8 mouse cellular contexts compared by ENCODE assay signal in genomic region chr7:44998501-44998955, GRCm38 (mm10). TPM values are rescaled to one million over a fixed set of nuclear protein-coding genes. Genes with fewer than 3 reads are reported as not detected.
DNase-seq lines count a peak whose midpoint lies in the region; ATAC-seq and TF ChIP-seq lines count a peak whose summit lies in the region.

Gene Bcl2l12, minus strand, starts transcription at chr7:44998712.

- TF ChIP-seq CTCF in hindbrain, postnatal 0 days (IDR thresholded peaks at IDR 0.05; ENCODE audit: low read depth): no peak

- 3% methylated on average over 18 of the region's 18 CpGs for WGBS in hindbrain, postnatal 0 days
- WGBS in liver, embryonic 12.5 days (ENCODE audit: insufficient replicate concordance): under 1% methylated on average over 18 of the region's 18 CpGs

- H3K4me3 ChIP-seq in hindbrain, postnatal 0 days (ENCODE audit: low read length): peak within 1 kb of the TSS; percentile 50
- H3K4me3 ChIP-seq in liver, embryonic 12.5 days: peak within 1 kb of the TSS; percentile 77

- peaks cover 32% of the 10 kb centered on the region for H3K36me3 ChIP-seq in hindbrain, postnatal 0 days (ENCODE audit: insufficient read depth, low read length)
- peaks cover 72% of the 10 kb centered on the region for H3K36me3 ChIP-seq in liver, embryonic 12.5 days

- no peaks in the 10 kb centered on the region for H3K27me3 ChIP-seq in hindbrain, postnatal 0 days (ENCODE audit: insufficient read depth, low read length)
- H3K27me3 ChIP-seq in liver, embryonic 12.5 days (replicated peaks): no peaks in the 10 kb centered on the region

- H3K9me3 ChIP-seq in hindbrain, postnatal 0 days (ENCODE audit: low read length): no peaks in the 10 kb centered on the region
- H3K9me3 ChIP-seq in liver, embryonic 12.5 days (replicated peaks): no peaks in the 10 kb centered on the region

- H3K4me2 ChIP-seq in hindbrain, postnatal 0 days (ENCODE audit: low read depth, low read length): peak within 1 kb of the TSS; percentile 81
- H3K4me2 ChIP-seq in liver, embryonic 12.5 days: peak within 1 kb of the TSS; percentile 96

- peaks cover 5% of the 10 kb centered on the region; the same call in 1 of the 2 replicates for H3K4me1 ChIP-seq in hindbrain, postnatal 0 days (ENCODE audit: insufficient read depth, low read length)
- peaks cover 56% of the 10 kb centered on the region for H3K4me1 ChIP-seq in liver, embryonic 12.5 days

- no peak for ATAC-seq in hindbrain, postnatal 0 days
- peak; percentile 5; the same call in 1 of the 2 replicates for ATAC-seq in liver, embryonic 12.5 days

- H3K27ac ChIP-seq in hindbrain, postnatal 0 days: peak within 1 kb of the TSS; percentile 83
- peak within 1 kb of the TSS; percentile 94 for H3K27ac ChIP-seq in liver, embryonic 12.5 days

- DNase-seq in ovary, postnatal 14 days (ENCODE audit: low spot score): peak; percentile 42
- DNase-seq in ovary, adult 18-20 months (ENCODE audit: low spot score): no peak
- DNase-seq in cerebellum, postnatal 14 days: peak; percentile 59 to 72
- DNase-seq in gastrocnemius, postnatal 25 days: peak; percentile 54
- DNase-seq in hindbrain, postnatal 0 days (ENCODE audit: low spot score): peak; percentile 56
- peak; percentile 55 to 72 for DNase-seq in natural killer cell, adult 2 months (ENCODE audit: low spot score in 2 of 2)
- no peak for DNase-seq in left cerebral cortex, adult 9 months (ENCODE audit: low spot score in 2 of 2)

- H3K9ac ChIP-seq in hindbrain, postnatal 0 days (replicated peaks; ENCODE audit: low read length): peak within 1 kb of the TSS; percentile 68
- peak within 1 kb of the TSS; percentile 80 for H3K9ac ChIP-seq in liver, embryonic 12.5 days

RNA-seq across cellular contexts. Expression of gene Bcl2l12, which starts in this region (rescaled TPM):
- 1 to 10 TPM; 7.4 to 9.6 TPM for total RNA-seq in gastrocnemius, postnatal 25 days (2021)
- total RNA-seq in hindbrain, postnatal 0 days (2014; rRNA removed): 7.2 and 15.0 TPM in 2 replicates
- 13.0 and 13.6 TPM in 2 replicates for polyA plus RNA-seq in hindbrain, postnatal 0 days (2015; fragmentation: Nextera tagmentation; extraction: Ambion mirVana)
- polyA plus RNA-seq in liver, embryonic 12.5 days (2016; fragmentation: Nextera tagmentation; extraction: Ambion mirVana): 23.6 and 25.4 TPM in 2 replicates

Comparison
In these comparisons a context has a peak if more than half of its experiments do, and no peak if none do; other contexts are left out.
1. DNase-seq: peak in ovary, postnatal 14 days (single experiment), cerebellum, postnatal 14 days (2 of 2), gastrocnemius, postnatal 25 days (single experiment), hindbrain, postnatal 0 days (single experiment) and natural killer cell, adult 2 months (2 of 2); none in ovary, adult 18-20 months (single experiment) and left cerebral cortex, adult 9 months (0 of 2).